Mouse (Mus musculus): Measurements from ENCODE around the gene Ppp4r4. TPM values are rescaled to one million over a fixed set of nuclear protein-coding genes. Genes with fewer than 3 reads are reported as not detected.
"Not testable (repeated sequence)": the region's sequence is repeated elsewhere in the genome, so short reads cannot be mapped to it uniquely, and the experiment has no call there.

The Ppp4r4 gene
- total and polyA plus RNA-seq, 3 experiments = 0.05 TPM; not detected in 2

DNA sequence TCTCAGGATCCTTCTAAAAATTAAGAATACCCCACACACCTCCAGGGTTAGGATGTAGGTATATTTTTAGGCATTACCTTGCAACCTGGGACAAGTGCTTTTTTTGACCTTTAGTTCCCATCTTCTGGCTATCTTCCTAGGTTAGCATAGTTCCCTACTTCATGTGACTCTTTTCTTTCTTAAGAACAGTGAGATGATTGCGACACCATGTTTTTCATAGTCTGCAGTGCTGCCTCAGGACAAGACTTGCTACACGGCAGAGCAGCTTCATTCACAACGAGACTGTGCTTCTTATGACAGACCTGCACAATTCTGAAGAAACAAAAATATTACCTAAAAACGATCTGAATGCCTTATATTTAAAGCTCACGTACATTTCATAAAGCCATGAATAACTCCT, 24.8 kb downstream of the Ppp4r4 start:
- DNase-seq (ENCODE audit: low spot score) (no peak), ATAC-seq (ENCODE audit: extremely low read depth, insufficient number of reproducible peaks, low FRiP score, poor library complexity, severe bottlenecking) (no peak)
- Histone ChIP-seq H3K27me3 (ENCODE audit: insufficient read depth, low read length) (no peaks in the 10 kb centered on the region), H3K36me3 (replicated peaks) (no peaks in the 10 kb centered on the region), H3K4me1 (ENCODE audit: insufficient read depth, low read depth, low read length) (no peaks in the 10 kb centered on the region), H3K4me3 (ENCODE audit: low read depth, low read length) (no peak overlapping the region), H3K9me3 (replicated peaks) (peaks cover 10% of the 10 kb centered on the region; the same call in 1 of the 2 replicates)
- no peak for TF ChIP-seq POLR2AphosphoS5 (IDR thresholded peaks at IDR 0.05; ENCODE audit: insufficient replicate concordance, low read depth, low read length)
- TF ChIP-seq GATA1 (IDR thresholded peaks at IDR 0.05; ENCODE audit: borderline replicate concordance, low read length) = no peak
- no peak for TF ChIP-seq CTCF (IDR thresholded peaks at IDR 0.05; ENCODE audit: low read depth, low read length)
- no peak for TF ChIP-seq GATA2 (IDR thresholded peaks at IDR 0.05; ENCODE audit: borderline replicate concordance, low read depth, low read length)
- TF ChIP-seq TAL1 (conservative IDR thresholded peaks at IDR 0.05; ENCODE audit: low read depth, low read length) = no peak

DNA sequence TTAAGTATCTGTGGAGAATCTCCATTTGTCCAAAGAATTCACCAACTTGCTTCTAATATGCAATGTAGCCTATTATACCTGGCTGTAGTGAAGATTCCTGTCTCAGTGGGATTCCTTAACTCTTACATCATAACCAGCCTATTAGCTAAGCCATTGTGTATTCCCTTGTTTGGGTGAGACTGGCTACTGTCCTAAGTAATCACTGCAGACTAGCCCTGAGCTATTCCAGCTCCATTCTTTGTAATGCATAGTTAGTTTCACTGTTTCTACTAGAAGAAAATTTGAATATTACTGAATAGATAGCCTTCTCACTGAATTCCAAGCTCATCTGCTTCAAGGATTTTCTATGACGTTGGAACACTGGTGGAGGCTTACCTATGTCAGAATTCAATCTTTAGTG, 32.6 kb downstream of the Ppp4r4 start:
- no peak overlapping the region for H3K4me3 ChIP-seq (ENCODE audit: low read depth, low read length)
- ATAC-seq (ENCODE audit: extremely low read depth, insufficient number of reproducible peaks, low FRiP score, poor library complexity, severe bottlenecking) (no peak), DNase-seq (ENCODE audit: low spot score) (no peak)
- H3K27me3 ChIP-seq (ENCODE audit: insufficient read depth, low read length) = no peaks in the 10 kb centered on the region
- H3K4me1 ChIP-seq (ENCODE audit: insufficient read depth, low read depth, low read length) = no peaks in the 10 kb centered on the region
- no peak for TF ChIP-seq CTCF (IDR thresholded peaks at IDR 0.05; ENCODE audit: low read depth, low read length)
- TF ChIP-seq GATA2 (IDR thresholded peaks at IDR 0.05; ENCODE audit: borderline replicate concordance, low read depth, low read length) = no peak
- TF ChIP-seq TAL1 (conservative IDR thresholded peaks at IDR 0.05; ENCODE audit: low read depth, low read length) = no peak
- TF ChIP-seq POLR2AphosphoS5 (IDR thresholded peaks at IDR 0.05; ENCODE audit: insufficient replicate concordance, low read depth, low read length) = no peak
- no peak for TF ChIP-seq GATA1 (IDR thresholded peaks at IDR 0.05; ENCODE audit: borderline replicate concordance, low read length)
- peaks cover 13% of the 10 kb centered on the region for H3K9me3 ChIP-seq (replicated peaks)
- H3K36me3 ChIP-seq (replicated peaks) = no peaks in the 10 kb centered on the region

GRCm38 (mm10) chr12:103565151-103565550, 33.1 kb downstream of the Ppp4r4 start:
- no peaks in the 10 kb centered on the region for H3K27me3 ChIP-seq (ENCODE audit: insufficient read depth, low read length)
- no peaks in the 10 kb centered on the region for H3K36me3 ChIP-seq (replicated peaks)
- H3K9me3 ChIP-seq (replicated peaks) = peaks cover 16% of the 10 kb centered on the region
- TF ChIP-seq GATA2 (IDR thresholded peaks at IDR 0.05; ENCODE audit: borderline replicate concordance, low read depth, low read length) (no peak), POLR2AphosphoS5 (IDR thresholded peaks at IDR 0.05; ENCODE audit: insufficient replicate concordance, low read depth, low read length) (no peak), TAL1 (conservative IDR thresholded peaks at IDR 0.05; ENCODE audit: low read depth, low read length) (no peak), GATA1 (IDR thresholded peaks at IDR 0.05; ENCODE audit: borderline replicate concordance, low read length) (no peak), CTCF (IDR thresholded peaks at IDR 0.05; ENCODE audit: low read depth, low read length) (no peak)
- no peak overlapping the region for H3K4me3 ChIP-seq (ENCODE audit: low read depth, low read length)
- DNase-seq (ENCODE audit: low spot score) (no peak), ATAC-seq (ENCODE audit: extremely low read depth, insufficient number of reproducible peaks, low FRiP score, poor library complexity, severe bottlenecking) (no peak)
- no peaks in the 10 kb centered on the region for H3K4me1 ChIP-seq (ENCODE audit: insufficient read depth, low read depth, low read length)

DNA sequence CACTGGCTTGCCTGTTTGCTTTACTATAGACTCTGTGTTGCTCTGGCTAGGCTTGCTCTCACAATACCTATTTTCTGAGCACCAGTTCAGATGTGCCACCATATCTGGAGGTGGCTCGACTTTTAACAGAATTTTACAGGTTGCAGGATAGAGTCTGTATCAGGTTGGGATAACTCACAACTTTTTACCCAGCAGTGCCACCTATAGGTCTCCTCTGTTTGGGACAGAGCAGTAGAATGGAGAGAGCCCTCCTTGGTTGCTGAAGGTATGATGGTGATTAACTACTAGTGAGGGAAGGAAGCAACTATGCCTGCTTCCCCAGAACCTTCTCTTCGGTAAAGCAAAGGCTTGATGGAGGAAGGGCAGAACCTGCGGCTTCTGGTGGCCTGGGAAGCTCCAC, 35.0 kb downstream of the Ppp4r4 start:
- DNase-seq (ENCODE audit: low spot score) (no peak), ATAC-seq (ENCODE audit: extremely low read depth, insufficient number of reproducible peaks, low FRiP score, poor library complexity, severe bottlenecking) (no peak)
- H3K9me3 ChIP-seq (replicated peaks) = peaks cover 16% of the 10 kb centered on the region
- TF ChIP-seq GATA1 (IDR thresholded peaks at IDR 0.05; ENCODE audit: borderline replicate concordance, low read length) (no peak), CTCF (IDR thresholded peaks at IDR 0.05; ENCODE audit: low read depth, low read length) (no peak), POLR2AphosphoS5 (IDR thresholded peaks at IDR 0.05; ENCODE audit: insufficient replicate concordance, low read depth, low read length) (no peak), TAL1 (conservative IDR thresholded peaks at IDR 0.05; ENCODE audit: low read depth, low read length) (no peak), GATA2 (IDR thresholded peaks at IDR 0.05; ENCODE audit: borderline replicate concordance, low read depth, low read length) (no peak)
- no peaks in the 10 kb centered on the region for H3K27me3 ChIP-seq (ENCODE audit: insufficient read depth, low read length)
- H3K4me3 ChIP-seq (ENCODE audit: low read depth, low read length) = no peak overlapping the region
- H3K4me1 ChIP-seq (ENCODE audit: insufficient read depth, low read depth, low read length) = no peaks in the 10 kb centered on the region
- no peaks in the 10 kb centered on the region for H3K36me3 ChIP-seq (replicated peaks)

DNA sequence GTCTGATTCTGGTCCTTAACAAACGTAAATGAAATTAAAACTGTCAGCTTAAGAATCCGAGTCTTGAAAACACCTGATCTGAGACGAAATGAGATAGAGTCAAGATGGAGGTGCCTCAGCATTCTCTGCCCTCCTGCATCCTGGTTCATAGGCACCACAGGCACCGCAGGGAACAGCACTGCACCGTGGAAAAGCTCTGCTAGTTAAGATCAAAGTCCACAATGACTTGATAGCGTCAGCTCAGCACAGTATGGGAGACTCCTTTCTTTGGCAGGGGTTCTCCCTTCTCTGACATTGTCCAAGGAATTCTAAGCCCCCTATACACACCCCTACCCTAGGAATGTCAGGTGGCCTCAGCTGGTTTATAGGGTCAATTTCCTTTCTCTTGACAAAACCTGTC, 37.6 kb downstream of the Ppp4r4 start:
- no peaks in the 10 kb centered on the region for H3K36me3 ChIP-seq (replicated peaks)
- H3K27me3 ChIP-seq (ENCODE audit: insufficient read depth, low read length) = no peaks in the 10 kb centered on the region
- H3K4me3 ChIP-seq (ENCODE audit: low read depth, low read length) = no peak overlapping the region
- no peak for DNase-seq (ENCODE audit: low spot score)
- TF ChIP-seq GATA2 (IDR thresholded peaks at IDR 0.05; ENCODE audit: borderline replicate concordance, low read depth, low read length) (no peak), POLR2AphosphoS5 (IDR thresholded peaks at IDR 0.05; ENCODE audit: insufficient replicate concordance, low read depth, low read length) (no peak), TAL1 (conservative IDR thresholded peaks at IDR 0.05; ENCODE audit: low read depth, low read length) (no peak), CTCF (IDR thresholded peaks at IDR 0.05; ENCODE audit: low read depth, low read length) (no peak), GATA1 (IDR thresholded peaks at IDR 0.05; ENCODE audit: borderline replicate concordance, low read length) (no peak)
- no peaks in the 10 kb centered on the region for H3K4me1 ChIP-seq (ENCODE audit: insufficient read depth, low read depth, low read length)
- peaks cover 14% of the 10 kb centered on the region for H3K9me3 ChIP-seq (replicated peaks)
- no peak for ATAC-seq (ENCODE audit: extremely low read depth, insufficient number of reproducible peaks, low FRiP score, poor library complexity, severe bottlenecking)

GRCm38 (mm10) chr12:103578148-103578547, 46.1 kb downstream of the Ppp4r4 start:
- not testable (repeated sequence) for ATAC-seq (ENCODE audit: extremely low read depth, insufficient number of reproducible peaks, low FRiP score, poor library complexity, severe bottlenecking); H3K4me3 ChIP-seq (ENCODE audit: low read depth, low read length); DNase-seq (ENCODE audit: low spot score); H3K4me1 ChIP-seq (ENCODE audit: insufficient read depth, low read depth, low read length); H3K27me3 ChIP-seq (ENCODE audit: insufficient read depth, low read length); H3K36me3 ChIP-seq (replicated peaks)
- peaks cover 24% of the 10 kb centered on the region for H3K9me3 ChIP-seq (replicated peaks)

DNA sequence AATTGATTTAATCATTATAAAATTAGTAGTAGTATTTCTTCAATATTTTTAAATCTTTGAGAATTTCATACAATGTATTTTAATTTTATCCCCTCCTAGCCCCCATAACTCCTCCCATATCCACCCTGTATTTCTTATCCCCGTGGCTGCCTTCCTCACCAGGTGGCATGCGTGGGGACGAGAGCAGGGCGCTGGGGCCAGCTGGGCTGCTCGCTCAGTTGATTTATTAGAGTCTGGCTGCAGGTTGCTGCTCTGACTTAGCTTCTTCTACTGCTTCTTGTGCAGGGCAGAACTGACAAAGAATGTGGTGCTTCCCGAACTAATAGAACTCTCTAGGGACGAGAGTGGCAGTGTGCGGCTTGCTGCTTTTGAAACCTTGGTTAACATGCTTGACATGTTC, 51.7 kb downstream of the Ppp4r4 start:
- DNase-seq (ENCODE audit: low spot score) (no peak), ATAC-seq (ENCODE audit: extremely low read depth, insufficient number of reproducible peaks, low FRiP score, poor library complexity, severe bottlenecking) (no peak)
- H3K9me3 ChIP-seq (replicated peaks) = peaks cover 30% of the 10 kb centered on the region
- H3K4me1 ChIP-seq (ENCODE audit: insufficient read depth, low read depth, low read length) = no peaks in the 10 kb centered on the region
- no peaks in the 10 kb centered on the region for H3K36me3 ChIP-seq (replicated peaks)
- no peak overlapping the region for H3K4me3 ChIP-seq (ENCODE audit: low read depth, low read length)
- TF ChIP-seq CTCF (IDR thresholded peaks at IDR 0.05; ENCODE audit: low read depth, low read length) (no peak), GATA2 (IDR thresholded peaks at IDR 0.05; ENCODE audit: borderline replicate concordance, low read depth, low read length) (no peak), POLR2AphosphoS5 (IDR thresholded peaks at IDR 0.05; ENCODE audit: insufficient replicate concordance, low read depth, low read length) (no peak), TAL1 (conservative IDR thresholded peaks at IDR 0.05; ENCODE audit: low read depth, low read length) (no peak), GATA1 (IDR thresholded peaks at IDR 0.05; ENCODE audit: borderline replicate concordance, low read length) (no peak)
- no peaks in the 10 kb centered on the region for H3K27me3 ChIP-seq (ENCODE audit: insufficient read depth, low read length)
